Mouse (Mus musculus) inflammation-experienced regulatory T-cells, adult 6 months (primary cell): ENCODE data around the gene Slc34a3. TPM values are rescaled to one million over a fixed set of nuclear protein-coding genes. Genes with fewer than 3 reads are reported as not detected.

Experiments used
- ATAC-seq: one replicate; pipeline ENCODE4 v1.8.0; 2017
- polyA plus RNA-seq, 3 experiments: library from polyadenylated mRNA; unstranded; fragments of 100-300 nt; shearing (Covaris generic); gene quantifications; one replicate each; pipeline ENCODE4 v1.2.1; 2017

The Slc34a3 gene
- polyA plus RNA-seq, 3 experiments from 2014 or later, result not detected

- ATAC-seq, result peak; percentile 90
Measured at GRCm38 (mm10) chr2:25224766-25225752, 9.1 kb downstream of the Slc34a3 start.

- no peak for ATAC-seq
Measured at GRCm38 (mm10) chr2:25224492-25224765, 9.7 kb downstream of the Slc34a3 start, which contains the start of gene Tubb4b. Gene Tubb4b, minus strand, starts transcription at chr2:25224702.

- peak; percentile 9 for ATAC-seq
Measured at GRCm38 (mm10) chr2:25223681-25224491, 10.3 kb downstream of the Slc34a3 start.

GRCm38 (mm10) chr2:25221331-25221772 lies 12.8 kb downstream of the Slc34a3 start:
- ATAC-seq, result no peak

GRCm38 (mm10) chr2:25218445-25218844 lies 15.7 kb downstream of the Slc34a3 start, which contains the start of gene Fam166a:
Gene Fam166a, plus strand, starts transcription at chr2:25218745.
- no peak for ATAC-seq

- ATAC-seq, result no peak
Measured at GRCm38 (mm10) chr2:25217666-25218065, 16.5 kb downstream of the Slc34a3 start.

GRCm38 (mm10) chr2:25214444-25214843 lies 19.7 kb downstream of the Slc34a3 start, which contains the start of gene Stpg3:
Gene Stpg3, minus strand, starts transcription at chr2:25214637.
- no peak for ATAC-seq

- no peak for ATAC-seq
Measured at GRCm38 (mm10) chr2:25213266-25213865, 20.8 kb downstream of the Slc34a3 start.

GRCm38 (mm10) chr2:25211121-25211670 lies 23.0 kb downstream of the Slc34a3 start, which contains the start of gene Nelfb:
Gene Nelfb, minus strand, starts transcription at chr2:25211489.
- peak; percentile 96 for ATAC-seq

GRCm38 (mm10) chr2:25210686-25211085 lies 23.5 kb downstream of the Slc34a3 start:
- peak; percentile 18 for ATAC-seq

- no peak for ATAC-seq
Measured at GRCm38 (mm10) chr2:25207593-25207992, 26.6 kb downstream of the Slc34a3 start.

GRCm38 (mm10) chr2:25203631-25204214 lies 30.4 kb downstream of the Slc34a3 start:
- no peak for ATAC-seq

- ATAC-seq, result no peak
Measured at GRCm38 (mm10) chr2:25200631-25201030, 33.5 kb downstream of the Slc34a3 start.

- no peak for ATAC-seq
Measured at GRCm38 (mm10) chr2:25197946-25198345, 36.2 kb downstream of the Slc34a3 start.

- no peak for ATAC-seq
Measured at GRCm38 (mm10) chr2:25197191-25197590, 37.0 kb downstream of the Slc34a3 start.

- ATAC-seq, result peak; percentile 66
Measured at GRCm38 (mm10) chr2:25196172-25196954, 37.8 kb downstream of the Slc34a3 start, which contains the start of gene Tor4a. Gene Tor4a, minus strand, starts transcription at chr2:25196886.

- ATAC-seq, result peak; percentile 47
Measured at GRCm38 (mm10) chr2:25195211-25196156, 38.7 kb downstream of the Slc34a3 start.

- ATAC-seq, result no peak
Measured at GRCm38 (mm10) chr2:25194486-25195171, 39.5 kb downstream of the Slc34a3 start.

GRCm38 (mm10) chr2:25194006-25194405 lies 40.2 kb downstream of the Slc34a3 start:
- no peak for ATAC-seq
